Mouse (Mus musculus) MEL (cell line): ENCODE data around the gene Camta2. TPM values are rescaled to one million over a fixed set of nuclear protein-coding genes. Genes with fewer than 3 reads are reported as not detected.

Experiments used
- DNase-seq: peaks from one replicate; pipeline ENCODE4 v3.0.0; 2011; ENCODE audit warnings: low read depth, low spot score
- H3K27ac ChIP-seq: 2 replicates; pipeline ENCODE4 v1.5.1; 2012; ENCODE audit warnings: low read depth, mild to moderate bottlenecking, control low read depth, low read length, moderate library complexity; ENCODE audit not compliant: control insufficient read depth
- H3K27me3 ChIP-seq, 2 experiments: fragments of 150-350 bp in 1 of 2; sonication (generic) in 1 of 2; 2 replicates each; pipeline ENCODE4 v1.6.1; 2012; ENCODE audit warnings: low read length in 2 of 2, mild to moderate bottlenecking in 2 of 2, improper control_type of control experiment in 1 of 2, moderate library complexity in 1 of 2; ENCODE audit not compliant: insufficient read depth in 2 of 2, control insufficient read depth in 1 of 2
- H3K36me3 ChIP-seq, 2 experiments: 2 replicates each; pipeline ENCODE4 v1.6.1; 2012 to 2014; ENCODE audit warnings: low read length in 2 of 2, improper control_type of control experiment in 1 of 2, inconsistent platforms in 1 of 2, mild to moderate bottlenecking in 1 of 2; ENCODE audit not compliant: insufficient read depth in 2 of 2, control insufficient read depth in 1 of 2
- H3K4me1 ChIP-seq, 2 experiments: fragments of 150-350 bp in 1 of 2; sonication (generic) in 1 of 2; 2 replicates each; pipeline ENCODE4 v1.6.1; 2012; ENCODE audit warnings: low read length in 2 of 2, improper control_type of control experiment in 1 of 2, mild to moderate bottlenecking in 1 of 2; ENCODE audit not compliant: insufficient read depth in 2 of 2, control insufficient read depth in 1 of 2
- H3K4me3 ChIP-seq, 2 experiments: fragments of 150-350 bp in 1 of 2; sonication (generic) in 1 of 2; 2 replicates each; pipeline ENCODE4 v1.5.1; 2012; ENCODE audit warnings: low read depth in 2 of 2, low read length in 2 of 2, mild to moderate bottlenecking in 2 of 2, moderate library complexity in 2 of 2, control low read depth in 1 of 2, improper control_type of control experiment in 1 of 2; ENCODE audit not compliant: control insufficient read depth in 1 of 2, insufficient read depth in 1 of 2
- H3K79me2 ChIP-seq: 2 replicates; pipeline ENCODE4 v1.6.1; 2012; ENCODE audit warnings: mild to moderate bottlenecking, low read length, moderate library complexity; ENCODE audit not compliant: control insufficient read depth, poor library complexity, insufficient read depth
- H3K9ac ChIP-seq: 2 replicates; pipeline ENCODE4 v1.6.1; 2012; ENCODE audit warnings: low read depth, mild to moderate bottlenecking, control low read depth, low read length, moderate library complexity; ENCODE audit not compliant: control insufficient read depth, poor library complexity, severe bottlenecking
- H3K9me3 ChIP-seq: fragments of 150-350 bp; sonication (generic); replicated peaks from 2 replicates; pipeline ENCODE4 v1.6.1; 2012; ENCODE audit warnings: mild to moderate bottlenecking, low read length, improper control_type of control experiment, moderate library complexity; ENCODE audit not compliant: insufficient read depth
- BHLHE40 ChIP-seq: IDR thresholded peaks from 2 replicates; pipeline ENCODE4 v1.6.1; 2012; ENCODE audit warnings: low read depth, mild to moderate bottlenecking, inconsistent platforms, low read length, improper control_type of control experiment, borderline replicate concordance
- CHD1 ChIP-seq: IDR thresholded peaks from 2 replicates; pipeline ENCODE4 v1.6.1; 2012; ENCODE audit warnings: low read depth, mild to moderate bottlenecking, inconsistent platforms, low read length, improper control_type of control experiment
- CHD2 ChIP-seq: IDR thresholded peaks from 2 replicates; pipeline ENCODE4 v1.6.1; 2011; ENCODE audit warnings: low read length, improper control_type of control experiment
- EP300 ChIP-seq, 2 experiments: IDR thresholded peaks; 2 replicates each; pipeline ENCODE4 v1.6.1; 2011; ENCODE audit warnings: improper control_type of control experiment in 2 of 2, low read length in 2 of 2, low read depth in 1 of 2, mild to moderate bottlenecking in 1 of 2
- ETS1 ChIP-seq: IDR thresholded peaks from 2 replicates; pipeline ENCODE4 v1.6.1; 2012; ENCODE audit warnings: low read depth, mild to moderate bottlenecking, inconsistent platforms, low read length, improper control_type of control experiment, moderate library complexity
- GABPA ChIP-seq: IDR thresholded peaks from 2 replicates; pipeline ENCODE4 v1.6.1; 2012; ENCODE audit warnings: low read depth, mild to moderate bottlenecking, inconsistent platforms, low read length, improper control_type of control experiment, moderate library complexity
- GATA1 ChIP-seq: IDR thresholded peaks from 2 replicates; pipeline ENCODE4 v1.6.1; 2011; ENCODE audit warnings: low read depth, low read length, improper control_type of control experiment
- JUND ChIP-seq: IDR thresholded peaks from 2 replicates; pipeline ENCODE4 v1.6.1; 2011; ENCODE audit warnings: low read depth, mild to moderate bottlenecking, improper control_type of control experiment, low read length
- MAFK ChIP-seq: IDR thresholded peaks from 2 replicates; pipeline ENCODE4 v1.6.1; 2011; ENCODE audit warnings: low read depth, mild to moderate bottlenecking, low read length, improper control_type of control experiment, borderline replicate concordance
- MAX ChIP-seq: IDR thresholded peaks from 2 replicates; pipeline ENCODE4 v1.6.1; 2011; ENCODE audit warnings: low read length, improper control_type of control experiment
- MXI1 ChIP-seq: IDR thresholded peaks from 2 replicates; pipeline ENCODE4 v1.6.1; 2011; ENCODE audit warnings: mild to moderate bottlenecking, low read depth, low read length, improper control_type of control experiment
- MYB ChIP-seq: IDR thresholded peaks from 2 replicates; pipeline ENCODE4 v1.6.1; 2011; ENCODE audit warnings: mild to moderate bottlenecking, low read depth, low read length, improper control_type of control experiment
- NELFE ChIP-seq: IDR thresholded peaks from 2 replicates; pipeline ENCODE4 v1.6.1; 2011; ENCODE audit warnings: low read depth, low read length, improper control_type of control experiment
- NRF1 ChIP-seq: IDR thresholded peaks from 2 replicates; pipeline ENCODE4 v1.6.1; 2014; ENCODE audit warnings: low read depth, mild to moderate bottlenecking, inconsistent platforms, low read length, improper control_type of control experiment, moderate library complexity; ENCODE audit not compliant: poor library complexity, insufficient read depth, severe bottlenecking
- POLR2A ChIP-seq, 2 experiments: IDR thresholded peaks; 2 replicates each; pipeline ENCODE4 v1.6.1; 2011 to 2012; ENCODE audit warnings: low read length in 2 of 2, mild to moderate bottlenecking in 2 of 2, control low read depth in 1 of 2, improper control_type of control experiment in 1 of 2, low read depth in 1 of 2, moderate library complexity in 1 of 2; ENCODE audit not compliant: control insufficient read depth in 1 of 2, insufficient read depth in 1 of 2, poor library complexity in 1 of 2
- POLR2AphosphoS2 ChIP-seq: IDR thresholded peaks from 2 replicates; pipeline ENCODE4 v1.6.1; 2011; ENCODE audit warnings: low read length, improper control_type of control experiment
- POLR2AphosphoS5 ChIP-seq: IDR thresholded peaks from 2 replicates; pipeline ENCODE4 v1.6.1; 2012; ENCODE audit warnings: low read depth, borderline replicate concordance, mild to moderate bottlenecking, inconsistent platforms, low read length, moderate library complexity, mixed read lengths
- SIN3A ChIP-seq: IDR thresholded peaks from 2 replicates; pipeline ENCODE4 v1.6.1; 2012; ENCODE audit warnings: low read length, improper control_type of control experiment, inconsistent platforms
- SMC3 ChIP-seq: IDR thresholded peaks from 2 replicates; pipeline ENCODE4 v1.6.1; 2011; ENCODE audit warnings: low read depth, low read length, improper control_type of control experiment
- TBP ChIP-seq: IDR thresholded peaks from 2 replicates; pipeline ENCODE4 v1.8.0; 2011; ENCODE audit warnings: low read depth, low read length, improper control_type of control experiment
- ZC3H11A ChIP-seq: IDR thresholded peaks from 2 replicates; pipeline ENCODE4 v1.6.1; 2012; ENCODE audit warnings: low read depth, mild to moderate bottlenecking, inconsistent platforms, low read length, improper control_type of control experiment
- ZKSCAN1 ChIP-seq: IDR thresholded peaks from 2 replicates; pipeline ENCODE4 v1.6.1; 2012; ENCODE audit warnings: low read depth, mild to moderate bottlenecking, inconsistent platforms, low read length, improper control_type of control experiment, moderate library complexity
- ZMIZ1 ChIP-seq: IDR thresholded peaks from 2 replicates; pipeline ENCODE4 v1.6.1; 2012; ENCODE audit warnings: low read depth, mild to moderate bottlenecking, inconsistent platforms, low read length, improper control_type of control experiment, moderate library complexity
- ZNF384 ChIP-seq: IDR thresholded peaks from 2 replicates; pipeline ENCODE4 v1.6.1; 2012; ENCODE audit warnings: low read depth, mild to moderate bottlenecking, inconsistent platforms, low read length, improper control_type of control experiment
- polyA plus RNA-seq, 2 experiments: library from polyadenylated mRNA; stranded (reverse) in 1 of 2; unstranded in 1 of 2; fragments of >175 nt in 1 of 2; fragments of >200 nt in 1 of 2; gene quantifications; 2 replicates each; pipeline versions ENCODE4 v1.2.1 to v1.2.4; 2012; ENCODE audit warnings: low replicate concordance in 2 of 2, low read depth in 1 of 2; ENCODE audit not compliant: insufficient read length in 2 of 2, insufficient read depth in 1 of 2, missing spikeins in 1 of 2
- total RNA-seq: library from RNA; depleted of rRNA; stranded (reverse); fragments of 300-350 nt; gene quantifications from 2 replicates; pipeline ENCODE4 v1.2.3, GENCODE M21; 2012

Camta2 gene
- total and polyA plus RNA-seq, 3 experiments = 1.9 to 15.0 TPM; not detected in 1

DNA sequence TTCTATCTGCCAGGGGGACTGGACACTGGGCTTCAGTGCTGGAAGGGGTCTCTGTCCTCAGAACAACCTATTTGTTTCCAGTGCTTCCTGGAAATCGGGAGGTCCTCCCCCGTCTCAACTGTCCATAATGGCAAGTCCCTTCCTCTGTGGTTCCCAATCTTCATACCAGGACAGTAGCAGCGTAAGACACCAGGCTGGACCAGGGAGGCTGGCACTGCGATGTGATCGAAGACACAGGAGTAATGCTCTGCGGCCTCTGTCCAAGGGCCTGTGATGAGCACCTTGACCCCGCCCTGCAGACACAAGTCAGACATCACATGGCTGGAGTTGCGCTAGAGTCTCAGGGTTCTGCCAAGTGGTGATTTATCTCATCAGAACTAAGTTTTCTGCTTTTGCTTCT lies 8.5 kb downstream of the Camta2 start:
- Histone ChIP-seq H3K4me1 (peaks cover 0 to 4% of the 10 kb centered on the region in 2 experiments; a peak in 3 of 4 replicates), H3K27ac (no peak overlapping the region), H3K9me3 (no peaks in the 10 kb centered on the region)
- no peak for TF ChIP-seq MAX
- no peak for TF ChIP-seq ZKSCAN1
- no peak for TF ChIP-seq ZC3H11A
- no peak for TF ChIP-seq JUND
- TF ChIP-seq MXI1 = no peak
- TF ChIP-seq NRF1 = no peak
- no peak for TF ChIP-seq SMC3
- no peak for TF ChIP-seq BHLHE40
- TF ChIP-seq POLR2A (IDR thresholded peaks at IDR 0.05; ENCODE audit: control insufficient read depth in 1 of 2, insufficient read depth in 1 of 2, low read depth in 1 of 2, low read length in 2 of 2, poor library complexity in 1 of 2) = no peak
- no peak for TF ChIP-seq TBP
- no peak for TF ChIP-seq GATA1
- no peak for TF ChIP-seq POLR2AphosphoS2
- TF ChIP-seq NELFE = no peak
- TF ChIP-seq MAFK = no peak
- TF ChIP-seq MYB = no peak
- TF ChIP-seq POLR2AphosphoS5 = no peak
- no peak for TF ChIP-seq CHD2
- TF ChIP-seq, all 39 proteins: peak for 0
- H3K27me3 ChIP-seq = no peaks in the 10 kb centered on the region
- H3K4me3 ChIP-seq = no peak overlapping the region
- DNase-seq = no peak
- H3K36me3 ChIP-seq = peaks cover 0 to 5% of the 10 kb centered on the region in 2 experiments; a peak in 2 of 4 replicates
- H3K79me2 ChIP-seq = no peaks in the 10 kb centered on the region
- H3K9ac ChIP-seq = no peak overlapping the region

GRCm38 (mm10) chr11:70678576-70678975 lies 9.3 kb downstream of the Camta2 start:
- no peak for DNase-seq
- Histone ChIP-seq H3K4me3 (no peak overlapping the region), H3K9ac (no peak overlapping the region), H3K9me3 (no peaks in the 10 kb centered on the region), H3K27ac (no peak overlapping the region), H3K4me1 (peaks cover 0 to 4% of the 10 kb centered on the region in 2 experiments; a peak in 3 of 4 replicates), H3K79me2 (no peaks in the 10 kb centered on the region), H3K27me3 (no peaks in the 10 kb centered on the region), H3K36me3 (peaks cover 0 to 5% of the 10 kb centered on the region in 2 experiments; a peak in 2 of 4 replicates)
- no peak for TF ChIP-seq BHLHE40
- TF ChIP-seq CHD1 = no peak
- TF ChIP-seq ZMIZ1 = no peak
- TF ChIP-seq ZNF384 = no peak
- TF ChIP-seq EP300 (IDR thresholded peaks at IDR 0.05; ENCODE audit: low read depth in 1 of 2, low read length in 2 of 2) = no peak
- TF ChIP-seq GABPA = no peak
- TF ChIP-seq ZKSCAN1 = no peak
- no peak for TF ChIP-seq POLR2AphosphoS5
- no peak for TF ChIP-seq MAX
- TF ChIP-seq ETS1 = no peak
- TF ChIP-seq TBP = no peak
- no peak for TF ChIP-seq NELFE
- TF ChIP-seq POLR2AphosphoS2 = no peak
- TF ChIP-seq SIN3A = no peak
- TF ChIP-seq NRF1 = no peak
